Mouse (Mus musculus) kidney, postnatal 10 days (tissue): Measurements from ENCODE around the gene Ddit4.

Source experiments
- DNase-seq: peaks from one replicate; pipeline ENCODE4 v3.0.0; 2021; ENCODE audit warnings: mixed read lengths

Gene Ddit4

DNA sequence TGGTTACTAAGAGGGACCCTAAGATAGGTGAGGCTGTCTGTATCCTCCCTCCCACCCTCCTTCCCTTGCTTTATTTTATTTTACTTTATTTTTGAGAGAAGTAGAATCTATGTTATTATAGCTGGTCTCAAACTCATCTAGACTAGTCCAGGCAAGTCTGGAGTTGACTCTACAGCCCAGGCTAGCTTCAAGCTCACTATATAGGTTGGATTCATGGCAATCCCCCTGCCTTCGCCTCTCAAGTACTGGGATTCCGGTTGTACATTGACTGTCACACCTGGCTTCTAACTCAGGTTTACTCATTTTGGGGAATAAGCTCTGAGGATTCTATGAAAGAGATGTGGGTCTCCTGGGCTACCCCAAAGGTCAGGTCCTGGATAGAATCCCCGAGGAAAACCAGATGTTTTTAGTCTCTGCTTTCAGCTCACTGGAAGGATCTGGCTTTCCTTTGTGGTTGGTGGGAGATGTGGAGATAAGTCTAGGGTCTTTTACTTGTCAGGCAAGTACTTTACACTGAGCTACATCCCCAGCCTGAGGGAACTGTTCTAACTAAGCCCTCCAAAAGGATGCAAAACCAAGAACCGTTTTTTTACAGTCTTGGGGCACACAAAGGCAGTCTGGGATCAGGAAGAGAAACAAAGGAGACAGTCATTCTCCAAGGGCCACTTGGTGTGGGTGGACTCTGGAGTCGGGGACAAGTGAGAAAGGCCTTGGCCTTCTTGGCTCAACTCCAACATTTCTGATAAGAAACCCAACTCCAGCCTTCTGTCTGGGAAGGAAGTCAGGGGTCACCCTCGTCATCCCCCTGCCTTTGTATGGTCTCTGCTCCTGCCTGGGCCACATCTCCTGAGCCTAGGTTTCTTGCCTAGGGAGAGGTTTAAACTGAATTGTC is 3.0 kb downstream of the Ddit4 start:
- DNase-seq, result peak; percentile 53

DNA sequence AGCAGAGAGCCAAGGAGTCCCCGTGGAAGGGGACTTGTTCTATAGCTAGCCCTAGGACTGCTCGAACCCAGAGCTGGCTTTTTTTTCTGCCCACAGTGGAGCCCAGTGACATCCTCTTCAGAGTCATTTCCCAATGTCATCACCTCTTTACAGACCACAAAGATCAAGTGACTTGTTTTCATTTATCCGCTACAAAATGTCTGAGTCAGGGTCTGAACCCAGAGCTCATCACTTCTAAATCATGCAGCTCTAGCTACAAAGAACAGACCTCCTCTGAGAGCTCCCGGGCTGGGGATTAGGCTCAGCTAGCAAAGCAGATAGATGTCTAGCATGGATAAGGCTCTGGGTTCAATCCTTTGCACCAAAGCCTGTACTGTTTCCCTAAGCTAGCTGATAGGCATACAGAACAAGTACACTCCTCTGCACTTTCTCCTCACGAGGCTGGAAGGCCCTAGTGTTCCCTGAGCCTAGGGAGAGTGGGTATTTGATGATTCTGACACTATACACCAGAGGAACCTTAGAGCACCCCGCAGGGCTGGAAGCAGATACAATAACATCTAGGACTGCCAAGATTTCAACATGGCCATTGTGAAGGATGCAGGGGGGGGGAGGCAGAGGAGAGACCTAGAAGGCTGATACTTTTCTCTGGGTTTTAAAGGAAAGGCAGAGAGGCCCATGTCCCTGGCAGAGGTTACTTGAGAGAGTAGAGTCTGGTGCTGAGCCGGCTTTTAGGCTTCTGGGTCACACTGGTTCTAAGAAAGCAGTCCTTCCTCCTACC is 4.1 kb downstream of the Ddit4 start:
- DNase-seq, result peak; percentile 37

- no peak for DNase-seq
These were observed 5.3 kb downstream of the Ddit4 start for GRCm38 (mm10) chr10:59946362-59946761.

DNA sequence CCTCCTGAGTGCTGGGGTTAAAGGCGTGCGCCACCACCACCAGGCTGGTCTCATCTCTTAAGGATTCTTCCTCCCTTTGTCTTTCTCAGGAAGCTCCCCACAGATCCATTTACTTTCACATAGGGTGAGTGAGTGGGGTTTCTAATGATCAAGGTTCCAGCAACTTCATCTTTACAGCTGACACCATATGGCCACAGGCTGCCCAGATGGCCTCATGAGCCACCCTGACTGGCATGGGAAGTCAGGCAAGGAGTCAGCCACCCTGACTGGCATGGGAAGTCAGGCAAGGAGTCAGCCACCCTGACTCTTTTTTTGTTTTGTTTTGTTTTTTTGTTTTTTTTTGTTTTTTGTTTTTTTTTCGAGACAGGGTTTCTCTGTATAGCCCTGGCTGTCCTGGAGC is 6.2 kb downstream of the Ddit4 start:
- no peak for DNase-seq

GRCm38 (mm10) chr10:59943421-59943989 is 8.1 kb downstream of the Ddit4 start:
- DNase-seq, result peak; percentile 85

DNA sequence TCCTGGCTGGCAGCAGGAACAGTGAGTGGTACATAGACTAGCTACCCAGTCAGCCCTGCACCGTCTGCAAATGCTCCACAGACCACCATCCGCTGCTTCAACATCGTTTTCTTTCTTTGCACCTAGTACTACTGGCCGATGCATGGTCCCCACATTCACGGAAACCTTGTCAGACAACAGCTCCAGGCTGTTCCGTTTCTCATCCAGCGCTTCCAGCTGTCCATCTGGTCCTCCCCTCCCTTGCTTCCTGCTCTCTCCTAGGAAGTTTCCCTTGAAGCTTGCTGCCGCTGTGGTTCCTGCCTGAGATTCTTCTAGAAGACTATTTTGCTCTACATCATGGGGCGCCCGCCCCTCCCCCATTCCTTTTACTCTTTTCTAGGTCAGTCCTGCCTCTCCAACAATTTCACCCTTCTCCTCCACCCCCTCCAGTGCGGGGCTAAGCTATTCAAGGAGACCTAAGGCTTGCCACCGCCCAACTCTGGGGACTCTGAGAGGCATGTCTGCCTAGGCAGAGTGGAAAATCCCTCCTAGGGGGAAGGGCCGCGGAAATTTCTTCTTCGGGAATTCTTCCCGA is 8.7 kb downstream of the Ddit4 start:
- peak; percentile 82 for DNase-seq

DNA sequence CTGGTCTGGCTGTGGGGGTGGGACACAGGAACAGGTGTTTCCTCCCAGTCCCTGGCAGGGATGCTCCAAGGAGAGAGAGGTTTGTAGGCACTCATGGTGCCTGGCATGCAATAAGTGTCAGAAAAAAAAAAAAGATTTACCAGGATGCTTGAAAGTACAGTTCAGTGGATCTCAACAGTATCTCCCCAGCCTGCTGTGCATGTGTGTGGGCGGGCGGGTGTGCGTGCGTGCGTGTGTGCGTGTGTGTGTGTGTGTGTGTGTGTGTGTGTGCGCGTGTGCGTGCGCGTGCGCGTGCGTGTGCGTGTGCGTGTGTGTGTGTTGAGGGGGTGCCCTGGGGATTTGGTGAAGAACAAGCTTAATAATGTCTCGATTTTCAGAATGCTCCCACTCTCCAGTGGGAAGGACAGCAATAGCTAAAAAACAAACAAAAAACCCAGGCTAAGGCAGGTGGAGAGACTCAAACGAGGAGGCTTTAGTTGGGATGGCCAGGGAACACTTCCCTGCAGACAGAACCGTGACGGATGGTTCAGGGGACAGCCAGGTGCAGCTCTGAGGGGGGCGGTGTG is 9.3 kb downstream of the Ddit4 start:
- no peak for DNase-seq

DNA sequence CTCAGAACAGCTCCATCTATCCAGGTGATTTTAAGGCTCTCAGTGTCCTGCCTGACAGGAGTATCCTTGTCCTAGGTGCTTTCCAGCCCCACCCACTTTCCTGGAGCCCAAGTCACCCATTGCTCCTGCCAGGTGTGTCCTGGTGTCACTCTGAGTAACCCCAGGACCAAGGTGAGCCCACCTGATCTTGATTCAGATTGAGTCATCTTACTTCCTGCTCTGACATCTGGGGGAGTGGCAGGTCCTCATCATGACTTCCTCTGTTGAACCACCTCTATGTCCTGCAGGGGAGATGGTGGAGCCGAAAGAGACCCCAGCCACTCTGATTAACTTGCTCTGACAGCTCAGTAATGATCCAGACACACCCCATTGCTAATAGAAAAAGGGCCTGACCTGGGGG is 12.6 kb downstream of the Ddit4 start:
- DNase-seq, result no peak

DNA sequence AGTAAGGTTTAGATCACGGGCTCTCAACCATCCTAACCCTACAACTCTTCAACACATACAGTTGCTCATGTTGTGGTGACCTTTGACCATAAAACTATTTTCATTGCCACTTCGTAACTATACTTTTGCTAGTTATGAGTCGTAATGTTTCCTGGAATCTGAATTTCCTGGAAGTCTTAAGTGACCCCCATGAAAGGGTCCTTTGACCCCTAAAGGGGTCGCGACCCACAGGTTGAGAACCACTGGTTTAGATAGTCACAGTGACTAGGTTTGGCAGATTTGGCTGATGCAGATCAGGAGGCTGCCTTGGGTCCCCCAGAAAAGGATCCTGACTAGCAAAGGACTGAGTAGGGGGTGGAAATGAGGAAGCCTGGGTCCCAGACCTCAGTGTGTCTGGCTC is 13.0 kb downstream of the Ddit4 start:
- DNase-seq, result no peak

DNA sequence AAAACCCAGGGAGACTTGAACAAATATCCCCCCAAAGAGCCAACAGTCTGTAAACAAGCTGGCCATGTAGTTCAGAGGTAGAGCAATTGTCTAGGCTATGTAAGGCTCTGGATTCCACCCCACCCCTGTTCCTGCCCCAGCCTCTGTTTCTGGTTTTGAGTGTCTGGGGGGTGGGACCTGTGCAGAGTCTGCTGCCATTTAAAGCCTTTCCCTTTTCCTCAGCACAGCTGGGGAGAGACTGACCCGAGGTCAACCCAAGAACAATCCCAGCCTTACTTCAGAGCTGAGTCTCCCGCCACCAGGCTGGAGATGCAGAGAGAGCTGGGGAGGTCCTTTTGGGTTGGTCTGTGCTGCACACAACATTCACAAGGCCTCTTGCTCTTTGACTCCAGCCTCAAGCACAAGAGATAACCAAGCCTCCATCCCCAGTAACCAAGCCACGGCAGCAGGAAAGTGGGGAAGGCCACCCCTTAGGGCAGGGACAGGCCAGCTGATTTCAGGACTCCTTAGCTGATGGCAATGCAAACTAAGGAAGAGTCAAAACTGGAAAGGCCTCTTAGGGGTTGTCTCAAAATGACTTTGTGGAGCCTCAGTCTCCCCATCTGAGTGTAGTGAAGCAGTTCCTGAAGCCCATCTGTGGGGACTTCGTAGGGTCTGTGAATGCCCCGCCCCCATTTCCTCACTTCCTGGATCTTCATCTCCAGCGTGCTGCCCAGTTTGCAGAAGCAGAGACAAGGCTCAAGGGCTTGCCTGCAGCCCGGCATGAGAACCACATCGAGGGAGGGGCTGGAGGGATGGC is 15.4 kb downstream of the Ddit4 start:
- DNase-seq, result peak; percentile 31

- no peak for DNase-seq
These were observed 17.6 kb downstream of the Ddit4 start for GRCm38 (mm10) chr10:59934039-59934438.

DNA sequence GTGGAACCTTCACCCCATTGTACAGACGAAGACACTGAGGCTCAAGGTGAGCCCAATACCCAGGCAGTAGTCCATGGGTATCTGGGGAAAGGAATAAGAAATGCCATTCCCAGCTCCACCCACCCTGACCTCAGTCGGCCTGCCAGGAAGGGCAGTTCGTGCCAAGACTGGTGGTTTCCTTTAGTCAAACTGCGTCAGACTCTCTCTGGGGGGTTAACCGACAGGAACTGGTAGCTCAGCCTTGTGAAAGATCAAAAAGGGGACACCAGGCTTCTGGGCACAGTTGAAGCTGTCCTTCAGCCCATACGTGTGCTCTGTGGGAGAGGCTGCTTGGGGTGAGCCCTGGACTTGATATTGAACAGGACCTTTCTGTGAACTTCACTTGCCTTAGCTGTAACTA is 19.1 kb downstream of the Ddit4 start:
- peak; percentile 59 for DNase-seq

DNA sequence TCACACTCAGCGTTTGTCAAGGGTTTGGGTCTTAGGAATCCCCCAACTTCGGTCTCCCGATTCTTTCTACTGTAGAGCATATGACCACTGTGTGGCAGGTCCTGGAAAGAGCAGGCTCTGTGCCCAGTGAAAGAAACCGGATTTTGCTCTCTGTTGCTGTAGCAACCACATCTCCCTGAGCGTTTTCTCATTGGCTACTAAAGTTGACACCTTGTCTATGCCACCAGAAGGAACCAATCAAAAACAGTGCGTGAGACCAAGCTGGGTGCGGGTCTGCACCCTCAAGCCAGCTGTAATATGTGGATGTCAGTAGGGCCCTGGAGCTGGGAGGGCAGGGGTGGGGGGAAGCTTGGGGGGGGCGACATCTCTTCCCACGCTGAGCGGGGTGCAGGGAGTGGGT is 20.6 kb downstream of the Ddit4 start:
- no peak for DNase-seq

DNA sequence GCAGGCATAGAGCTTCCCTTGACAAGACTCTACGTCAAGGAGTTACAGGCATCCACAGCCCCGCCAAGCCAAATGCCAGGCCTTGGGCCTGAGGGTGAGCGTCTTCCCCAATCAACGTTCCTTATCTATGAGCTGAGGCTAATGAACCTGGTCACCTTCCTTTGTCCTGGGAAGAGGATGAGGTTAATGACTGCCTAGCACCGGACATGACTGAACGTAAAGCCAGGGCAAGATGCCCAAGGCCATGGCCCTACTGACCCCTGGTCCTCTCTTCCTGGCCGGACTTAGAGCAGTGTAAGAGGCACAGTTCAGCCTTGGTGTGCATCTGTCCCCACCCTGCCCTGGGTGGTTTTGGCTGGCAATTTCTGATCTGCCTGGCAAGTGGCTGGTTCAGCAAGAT is 22.4 kb downstream of the Ddit4 start:
- peak; percentile 49 for DNase-seq

- peak; percentile 57 for DNase-seq
These were observed 27.3 kb downstream of the Ddit4 start for GRCm38 (mm10) chr10:59924305-59924704.

DNA sequence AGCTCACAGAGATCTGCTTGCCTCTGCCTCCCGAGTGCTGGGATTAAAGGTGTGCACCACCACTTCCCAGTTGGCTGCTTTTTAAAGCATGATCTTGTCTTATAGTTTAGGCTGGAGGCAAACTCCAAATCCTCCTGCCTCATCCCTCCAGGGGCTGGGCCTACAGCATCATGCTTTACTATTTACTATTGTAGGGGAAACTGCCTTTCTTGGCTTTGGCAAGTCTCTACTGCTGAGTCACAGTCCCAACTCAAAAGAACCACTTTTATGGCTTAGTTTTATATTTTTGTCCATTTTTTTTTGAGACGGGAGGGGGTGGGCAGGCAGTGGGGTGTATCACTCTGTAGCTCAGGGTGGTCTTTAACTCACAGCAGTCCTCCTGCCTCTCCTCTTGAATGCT is 28.1 kb downstream of the Ddit4 start:
- no peak for DNase-seq

GRCm38 (mm10) chr10:59920810-59921681 is 30.6 kb downstream of the Ddit4 start:
- DNase-seq, result peak; percentile 83

GRCm38 (mm10) chr10:59920485-59920809 is 31.2 kb downstream of the Ddit4 start:
- no peak for DNase-seq

DNA sequence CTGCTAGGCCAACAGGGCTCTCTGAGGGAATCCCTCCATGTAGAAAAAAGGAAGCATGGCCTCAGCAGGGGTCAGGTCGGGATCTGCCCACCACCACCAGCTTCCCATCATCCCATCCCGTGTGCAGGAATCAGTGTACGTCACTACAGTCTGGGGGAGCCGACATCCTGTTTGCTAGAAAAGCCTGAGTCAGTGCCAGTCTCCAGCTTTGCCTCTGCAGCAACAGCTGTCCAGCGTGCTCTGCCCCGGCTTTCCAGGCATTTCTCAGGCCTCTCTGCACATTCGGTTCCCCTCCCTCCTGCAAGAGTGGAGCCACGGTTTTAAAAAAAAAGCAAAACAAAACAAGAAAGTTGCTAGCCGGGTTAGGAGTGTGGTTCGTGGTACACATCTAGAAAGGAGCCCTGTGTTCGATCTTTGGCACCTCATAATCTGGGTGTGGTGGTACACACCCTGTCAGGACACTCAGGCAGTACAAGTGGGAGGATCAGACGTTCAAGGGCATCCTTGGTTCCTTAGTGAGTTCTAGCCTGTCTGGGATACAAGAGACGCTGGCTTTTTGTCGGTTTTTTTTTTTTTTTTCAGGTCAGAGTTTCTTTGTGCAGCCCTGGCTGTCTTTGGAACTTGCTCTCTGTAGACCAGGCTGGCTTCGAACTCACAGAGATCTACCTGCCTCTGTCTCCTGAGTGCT is 32.0 kb downstream of the Ddit4 start:
- peak; percentile 79 for DNase-seq

- no peak for DNase-seq
These were observed 33.5 kb downstream of the Ddit4 start for GRCm38 (mm10) chr10:59918111-59918510.

- peak; percentile 70 for DNase-seq
These were observed 35.0 kb downstream of the Ddit4 start for GRCm38 (mm10) chr10:59916649-59917048.
